Mouse (Mus musculus): ENCODE results near the gene Hist1h2bj. TPM values are rescaled to one million over a fixed set of nuclear protein-coding genes. Genes with fewer than 3 reads are reported as not detected.
"Not testable (repeated sequence)": the region's sequence is repeated elsewhere in the genome, so short reads cannot be mapped to it uniquely, and the experiment has no call there.

Gene Hist1h2bj
- polyA plus RNA-seq, 1 experiment from 2014 or later = 3.4 TPM

DNA sequence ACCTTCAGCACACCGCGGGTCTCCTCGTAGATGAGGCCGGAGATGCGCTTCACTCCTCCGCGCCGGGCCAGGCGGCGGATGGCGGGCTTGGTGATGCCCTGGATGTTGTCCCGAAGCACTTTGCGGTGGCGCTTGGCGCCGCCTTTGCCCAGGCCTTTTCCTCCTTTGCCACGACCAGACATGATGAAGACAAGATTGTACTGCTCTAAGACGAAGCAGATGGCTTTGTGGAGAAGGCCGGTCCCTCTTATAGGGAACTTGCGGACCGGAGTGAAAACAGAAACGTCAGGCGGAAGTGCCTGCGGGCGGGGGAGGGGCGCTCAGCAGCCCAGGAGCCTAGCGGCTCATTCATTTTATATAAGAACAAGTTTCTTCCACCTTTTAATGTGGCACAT lies 1.9 kb upstream of the Hist1h2bj start, which contains the start of gene Hist1h4i:
Gene Hist1h4i (minus strand): TSS at position 221 of the 395 bp plus-strand sequence.
- H3K36me3 ChIP-seq; H3K27me3 ChIP-seq (replicated peaks); H3K9me3 ChIP-seq (replicated peaks): not testable (repeated sequence)
- Histone ChIP-seq H3K4me3 (peak within 1 kb of the TSS; percentile 54), H3K4me2 (peak within 1 kb of the TSS; percentile 92), H3K27ac (ENCODE audit: poor library complexity, severe bottlenecking) (peak within 1 kb of the TSS; percentile 93), H3K9ac (peak within 1 kb of the TSS; percentile 72), H3K4me1 (replicated peaks) (peaks cover 21% of the 10 kb centered on the region)
- ATAC-seq (ENCODE audit: insufficient number of reproducible peaks, low FRiP score) = peak; percentile 75
- WGBS = under 1% methylated on average over 27 of the region's 27 CpGs

DNA sequence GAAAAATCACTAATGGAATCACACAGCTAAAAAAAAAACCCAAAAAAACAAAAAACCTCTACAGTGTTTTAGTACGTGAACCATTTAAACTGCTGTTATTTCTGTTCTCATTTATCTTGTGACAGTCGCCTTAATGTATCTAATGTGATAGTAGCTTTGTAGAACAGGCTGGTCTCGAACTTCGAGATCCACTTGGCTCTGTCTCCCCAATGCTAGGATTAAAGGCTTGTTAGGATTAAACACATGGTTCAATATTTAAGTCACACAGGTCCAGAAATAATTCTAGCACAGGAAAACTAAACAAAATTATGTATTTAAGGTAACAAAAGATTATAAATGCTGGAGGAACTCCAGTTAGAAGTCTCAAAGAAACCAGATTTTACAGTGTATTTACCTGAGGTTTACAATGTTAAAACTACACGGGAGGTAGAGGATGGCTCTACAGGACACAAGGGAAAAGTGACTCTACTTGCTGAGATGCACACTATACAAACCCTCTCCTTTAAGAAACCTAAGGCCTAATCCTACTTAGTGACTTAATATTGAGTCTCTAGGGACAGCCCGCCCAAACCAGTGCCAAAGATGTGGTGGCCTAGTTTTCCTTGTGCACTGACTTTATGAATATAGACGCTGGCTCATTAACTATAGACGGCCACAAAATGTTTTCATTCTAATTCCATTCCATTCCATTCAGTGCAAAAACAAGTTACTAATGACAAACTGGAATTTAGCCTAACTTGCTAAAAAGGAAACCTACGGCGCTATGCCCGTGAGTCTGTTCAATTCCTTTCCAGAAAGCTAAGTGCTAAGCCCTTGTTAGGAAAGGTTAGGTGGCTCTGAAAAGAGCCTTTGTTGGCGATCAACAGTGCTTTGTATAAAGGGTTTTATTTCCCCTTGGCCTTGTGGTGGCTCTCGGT lies 1.1 kb upstream of the Hist1h2bj start:
- Histone ChIP-seq H3K36me3 (no peaks in the 10 kb centered on the region), H3K9ac (peak overlapping the region; percentile 72), H3K4me1 (replicated peaks) (peaks cover 14% of the 10 kb centered on the region; the same call in 1 of the 2 replicates), H3K4me2 (peak overlapping the region; percentile 74), H3K27me3 (replicated peaks) (no peaks in the 10 kb centered on the region), H3K27ac (ENCODE audit: poor library complexity, severe bottlenecking) (peak overlapping the region; percentile 93), H3K9me3 (replicated peaks) (no peaks in the 10 kb centered on the region), H3K4me3 (peak overlapping the region; percentile 46)
- 5% methylated on average over 13 of the region's 13 CpGs for WGBS
- ATAC-seq (ENCODE audit: insufficient number of reproducible peaks, low FRiP score) = no peak

DNA sequence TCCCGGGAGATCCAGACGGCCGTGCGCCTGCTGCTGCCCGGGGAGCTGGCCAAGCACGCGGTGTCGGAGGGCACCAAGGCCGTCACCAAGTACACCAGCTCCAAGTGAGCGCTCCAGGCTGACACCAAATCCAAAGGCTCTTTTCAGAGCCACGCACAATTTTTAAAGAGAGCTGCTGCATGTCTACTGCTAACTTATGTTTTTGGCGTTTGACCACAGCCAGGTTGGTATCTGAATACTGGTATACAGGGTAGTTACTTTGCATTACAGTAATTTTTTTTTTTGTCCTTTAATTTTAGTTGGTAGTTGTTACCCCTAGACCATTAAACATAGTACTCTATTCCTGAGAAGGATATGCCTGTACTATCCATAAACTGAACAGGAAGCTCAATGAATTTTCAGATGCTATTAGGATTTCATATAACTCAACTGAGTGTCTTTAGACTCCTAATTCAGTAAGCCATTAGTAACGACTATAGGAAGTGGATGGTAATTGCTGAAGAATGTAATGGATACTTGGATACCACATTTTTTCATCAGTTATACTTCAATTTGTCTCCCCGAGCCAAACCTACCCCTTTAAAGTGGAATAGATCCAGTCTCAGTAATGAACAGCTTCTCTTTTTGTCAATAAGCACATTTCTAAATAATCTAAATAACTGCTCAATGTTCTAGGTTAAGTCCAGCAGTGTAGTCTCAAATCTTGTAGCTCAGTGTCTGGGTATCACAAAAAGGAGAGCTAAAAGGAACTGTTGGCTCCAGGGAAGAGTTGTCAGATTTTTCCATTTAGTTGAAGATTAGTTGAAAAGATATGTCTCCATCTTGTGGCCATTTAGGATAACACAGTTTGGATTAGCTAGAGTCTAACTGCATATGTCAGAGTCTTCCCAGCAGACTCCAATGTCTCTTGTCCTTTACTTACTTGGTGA lies 753 bp downstream of the Hist1h2bj start:
- Histone ChIP-seq H3K27ac (ENCODE audit: poor library complexity, severe bottlenecking) (peak overlapping the region; percentile 79), H3K9me3 (replicated peaks) (no peaks in the 10 kb centered on the region), H3K4me2 (peak overlapping the region; percentile 74), H3K4me3 (peak overlapping the region; percentile 44), H3K9ac (peak overlapping the region; percentile 65), H3K36me3 (no peaks in the 10 kb centered on the region), H3K4me1 (replicated peaks) (peaks cover 14% of the 10 kb centered on the region; the same call in 1 of the 2 replicates), H3K27me3 (replicated peaks) (no peaks in the 10 kb centered on the region)
- WGBS = 2% methylated on average over 12 of the region's 14 CpGs
- peak; percentile 7; the same call in 1 of the 2 replicates for ATAC-seq (ENCODE audit: insufficient number of reproducible peaks, low FRiP score)

DNA sequence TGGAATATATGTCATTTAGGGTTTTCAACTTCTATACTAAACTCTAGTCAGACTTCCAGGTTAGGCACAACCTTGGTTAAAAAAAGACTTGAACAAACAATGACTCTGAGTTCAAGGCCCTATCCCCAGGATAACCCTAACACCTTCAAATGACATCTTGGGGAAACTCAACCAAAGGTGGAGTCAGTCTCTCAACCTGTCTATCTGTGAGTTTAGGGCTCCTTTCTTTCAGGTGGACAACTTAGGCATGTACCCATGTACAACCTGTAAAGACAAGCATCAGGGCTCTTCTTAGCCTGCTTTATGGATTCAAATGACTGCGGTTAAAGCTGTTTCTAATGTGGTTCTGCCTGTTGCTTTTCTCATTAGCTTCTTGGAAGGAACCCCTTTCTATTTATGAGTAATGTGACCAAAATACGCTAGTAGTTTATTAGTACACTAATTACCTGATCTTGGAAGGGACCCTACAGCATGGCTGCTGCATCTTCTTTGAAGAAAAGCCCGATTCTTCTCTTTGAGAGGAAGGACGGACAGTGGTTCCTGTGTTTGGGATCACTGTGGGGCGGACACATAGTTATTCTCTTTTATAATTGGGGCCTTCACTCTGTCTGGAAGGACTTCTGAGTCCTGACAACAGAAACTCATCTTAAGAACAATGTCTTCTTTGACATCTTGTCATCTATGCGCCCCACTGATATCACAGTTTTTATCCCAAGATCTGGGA lies 1.6 kb downstream of the Hist1h2bj start:
- H3K36me3 ChIP-seq = no peaks in the 10 kb centered on the region
- no peak overlapping the region for H3K27ac ChIP-seq (ENCODE audit: poor library complexity, severe bottlenecking)
- no peak overlapping the region for H3K4me3 ChIP-seq
- WGBS = 89% methylated on average over 6 of the region's 6 CpGs
- ATAC-seq (ENCODE audit: insufficient number of reproducible peaks, low FRiP score) = no peak
- H3K4me2 ChIP-seq = peak overlapping the region; percentile 2; the same call in 1 of the 2 replicates
- H3K9ac ChIP-seq = no peak overlapping the region
- H3K9me3 ChIP-seq (replicated peaks) = no peaks in the 10 kb centered on the region
- peaks cover 14% of the 10 kb centered on the region; the same call in 1 of the 2 replicates for H3K4me1 ChIP-seq (replicated peaks)
- H3K27me3 ChIP-seq (replicated peaks) = no peaks in the 10 kb centered on the region

DNA sequence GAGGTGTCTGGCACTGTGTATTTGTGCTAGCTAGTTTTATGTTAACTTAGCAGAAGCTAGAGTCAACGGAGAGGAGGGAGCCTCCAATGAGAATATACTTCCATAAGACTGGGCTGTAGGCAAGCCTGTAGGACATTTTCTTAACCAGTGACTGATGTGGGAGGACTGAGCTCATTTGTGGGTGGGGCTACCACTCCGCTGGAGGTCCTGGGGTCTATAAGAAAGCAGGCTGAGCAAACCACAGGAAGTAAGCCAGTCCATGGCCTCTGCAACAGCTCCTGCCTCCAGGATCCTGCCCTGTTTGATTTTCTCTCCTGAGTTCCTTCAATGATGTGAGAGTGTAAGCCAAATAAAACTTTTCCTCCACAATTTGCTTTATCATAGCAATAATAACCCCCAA lies 2.3 kb downstream of the Hist1h2bj start:
- no peaks in the 10 kb centered on the region for H3K27me3 ChIP-seq (replicated peaks)
- no peak overlapping the region for H3K4me2 ChIP-seq
- no peaks in the 10 kb centered on the region for H3K9me3 ChIP-seq (replicated peaks)
- no peak overlapping the region for H3K9ac ChIP-seq
- peaks cover 13% of the 10 kb centered on the region; the same call in 1 of the 2 replicates for H3K4me1 ChIP-seq (replicated peaks)
- no peak for ATAC-seq (ENCODE audit: insufficient number of reproducible peaks, low FRiP score)
- 62% methylated on average over 2 of the region's 2 CpGs for WGBS
- no peak overlapping the region for H3K4me3 ChIP-seq
- no peaks in the 10 kb centered on the region for H3K36me3 ChIP-seq
- no peak overlapping the region for H3K27ac ChIP-seq (ENCODE audit: poor library complexity, severe bottlenecking)

DNA sequence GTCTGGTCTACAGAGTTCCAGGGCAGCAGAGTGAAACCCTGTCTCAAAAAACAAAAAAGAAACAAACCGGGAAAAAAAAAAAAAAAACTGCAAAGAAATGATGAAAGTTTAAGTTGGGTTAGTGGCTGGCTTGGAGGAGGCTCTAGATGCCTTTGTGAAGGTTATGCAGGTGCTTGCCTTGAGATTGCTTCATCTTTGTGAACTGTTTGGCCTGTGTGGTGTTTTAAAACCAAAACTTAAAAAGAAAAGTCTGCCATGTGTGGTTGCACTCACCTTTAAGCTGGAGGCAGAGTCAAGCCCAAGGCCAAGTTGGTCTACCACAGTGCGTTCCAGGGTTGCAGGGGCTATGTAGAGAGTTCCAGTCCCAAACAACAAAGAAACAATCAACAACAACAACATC lies 6.0 kb downstream of the Hist1h2bj start:
- no peak for ATAC-seq (ENCODE audit: insufficient number of reproducible peaks, low FRiP score)
- Histone ChIP-seq H3K36me3 (no peaks in the 10 kb centered on the region), H3K4me3 (no peak overlapping the region), H3K4me1 (replicated peaks) (0 out of 2 replicates have a peak, but pooled peaks cover 3% of the 10 kb centered on the region), H3K9ac (no peak overlapping the region), H3K4me2 (no peak overlapping the region), H3K27me3 (replicated peaks) (no peaks in the 10 kb centered on the region), H3K27ac (ENCODE audit: poor library complexity, severe bottlenecking) (no peak overlapping the region), H3K9me3 (replicated peaks) (no peaks in the 10 kb centered on the region)
- 79% methylated on average over 2 of the region's 2 CpGs for WGBS

DNA sequence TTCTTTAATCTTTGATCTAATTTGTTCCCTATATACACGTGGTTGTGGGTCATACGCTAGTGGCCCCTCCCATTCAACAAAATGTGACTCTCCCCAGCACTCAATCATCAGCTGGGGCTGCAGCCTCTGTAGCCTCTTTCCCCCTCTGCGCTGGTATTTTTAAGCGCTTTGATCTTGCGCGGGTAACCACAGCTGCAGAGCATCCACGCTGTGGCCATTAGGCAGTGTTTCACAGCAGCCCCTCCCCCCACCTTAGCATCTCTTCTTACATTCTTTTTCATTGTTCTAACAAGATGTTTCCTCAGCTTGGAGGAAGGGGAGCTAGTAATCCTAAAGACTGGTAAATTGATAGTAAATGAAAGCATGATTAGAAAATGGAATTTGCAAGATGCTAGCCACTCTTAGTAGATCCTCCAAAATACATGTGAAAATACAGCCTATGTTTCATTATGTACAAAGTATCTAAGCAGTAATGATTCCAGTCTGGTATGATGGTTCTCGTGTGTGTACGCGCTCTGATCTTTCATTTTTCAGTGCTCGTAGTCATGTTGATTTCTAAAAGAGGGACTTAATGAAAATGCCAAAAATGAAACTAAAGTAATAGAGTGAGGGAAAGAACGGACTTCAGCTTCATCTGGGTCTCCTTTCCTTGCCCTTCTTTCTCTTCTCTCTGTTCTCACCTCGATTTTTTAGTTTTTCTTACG lies 6.9 kb downstream of the Hist1h2bj start:
- Histone ChIP-seq H3K27me3 (replicated peaks) (no peaks in the 10 kb centered on the region), H3K4me2 (peak overlapping the region; percentile 76), H3K4me1 (replicated peaks) (0 out of 2 replicates have a peak, but pooled peaks cover 3% of the 10 kb centered on the region), H3K9me3 (replicated peaks) (no peaks in the 10 kb centered on the region), H3K4me3 (peak overlapping the region; percentile 62), H3K9ac (0 out of 2 replicates have a peak overlapping the region, but pooled peaks have one; percentile 39), H3K36me3 (no peaks in the 10 kb centered on the region), H3K27ac (ENCODE audit: poor library complexity, severe bottlenecking) (no peak overlapping the region)
- WGBS = 2% methylated on average over 14 of the region's 14 CpGs
- ATAC-seq (ENCODE audit: insufficient number of reproducible peaks, low FRiP score) = no peak

DNA sequence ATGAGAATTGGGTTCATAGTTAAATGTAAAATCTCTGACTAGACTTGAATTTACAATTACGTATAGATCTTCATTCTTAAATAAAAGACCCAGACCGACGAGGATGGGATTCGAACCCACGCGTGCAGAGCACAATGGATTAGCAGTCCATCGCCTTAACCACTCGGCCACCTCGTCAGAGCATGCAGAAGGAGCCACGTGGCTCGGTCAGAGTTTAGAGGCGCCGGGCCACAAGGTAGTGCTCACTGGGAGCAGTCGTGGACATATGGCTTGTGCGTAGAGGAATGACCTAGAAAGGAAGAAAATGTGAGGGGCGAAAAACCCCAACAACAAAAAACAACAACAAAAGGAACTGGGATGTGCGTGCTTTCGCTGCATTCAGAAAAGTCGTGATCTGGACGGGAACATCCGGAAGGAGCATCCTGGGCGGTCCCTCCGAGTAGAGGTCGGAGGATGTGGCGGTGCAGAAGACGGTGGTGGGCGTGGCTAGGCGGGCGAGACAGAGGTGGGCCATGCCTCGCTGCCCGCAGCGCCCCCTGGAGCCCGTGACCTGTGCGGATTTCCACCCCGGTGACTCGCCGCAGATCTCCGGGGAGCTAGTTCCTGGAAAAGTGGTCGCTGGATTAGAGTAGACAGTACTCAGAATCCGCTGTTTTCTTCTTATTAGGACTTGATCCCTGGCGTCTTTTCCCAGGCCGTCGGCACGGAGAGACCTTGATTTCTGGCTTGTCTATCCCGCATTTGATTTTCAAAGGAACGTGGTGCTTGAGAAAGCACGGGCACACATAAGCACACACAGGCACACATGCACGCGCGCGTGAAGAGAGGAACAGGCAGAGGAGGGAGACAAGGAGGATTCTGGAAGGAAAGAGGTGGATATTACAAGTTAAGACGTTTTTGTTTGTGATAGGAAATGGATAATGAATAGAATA lies 7.8 kb downstream of the Hist1h2bj start:
- ATAC-seq (ENCODE audit: insufficient number of reproducible peaks, low FRiP score) = peak; percentile 94
- Histone ChIP-seq H3K4me3 (peak overlapping the region; percentile 62), H3K9me3 (replicated peaks) (no peaks in the 10 kb centered on the region), H3K36me3 (no peaks in the 10 kb centered on the region), H3K27me3 (replicated peaks) (no peaks in the 10 kb centered on the region), H3K9ac (peak overlapping the region; percentile 66), H3K4me2 (peak overlapping the region; percentile 76), H3K27ac (ENCODE audit: poor library complexity, severe bottlenecking) (peak overlapping the region; percentile 80), H3K4me1 (replicated peaks) (0 out of 2 replicates have a peak, but pooled peaks cover 3% of the 10 kb centered on the region)
- under 1% methylated on average over 52 of the region's 52 CpGs for WGBS

DNA sequence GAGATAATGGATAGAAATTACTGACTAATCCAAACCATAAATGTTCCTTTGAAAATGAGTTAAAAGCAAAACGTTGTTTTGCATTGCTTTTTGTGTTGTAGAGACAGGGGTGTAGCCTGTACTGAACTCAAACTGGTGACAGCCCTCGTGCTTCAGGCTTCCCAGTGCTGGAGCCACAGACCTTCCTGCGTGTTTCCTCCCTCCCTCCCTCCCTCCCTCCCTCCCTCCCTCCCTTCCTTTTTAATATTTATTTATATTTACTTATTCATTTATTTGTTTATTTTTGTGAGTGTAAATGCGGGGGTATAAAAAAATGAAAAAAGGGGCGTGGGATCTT lies 8.5 kb downstream of the Hist1h2bj start:
- H3K27me3 ChIP-seq (replicated peaks) = no peaks in the 10 kb centered on the region
- ATAC-seq (ENCODE audit: insufficient number of reproducible peaks, low FRiP score) = no peak
- no peaks in the 10 kb centered on the region for H3K36me3 ChIP-seq
- H3K4me1 ChIP-seq (replicated peaks) = 0 out of 2 replicates have a peak, but pooled peaks cover 3% of the 10 kb centered on the region
- no peak overlapping the region for H3K27ac ChIP-seq (ENCODE audit: poor library complexity, severe bottlenecking)
- no peaks in the 10 kb centered on the region for H3K9me3 ChIP-seq (replicated peaks)
- H3K4me3 ChIP-seq = peak overlapping the region; percentile 62
- H3K4me2 ChIP-seq = peak overlapping the region; percentile 76
- peak overlapping the region; percentile 66 for H3K9ac ChIP-seq
- WGBS = 8% methylated on average over 5 of the region's 5 CpGs
